Mouse (Mus musculus) midbrain, embryonic 11.5 days (tissue): ENCODE results near the gene Atp6v0c. TPM values are rescaled to one million over a fixed set of nuclear protein-coding genes. Genes with fewer than 3 reads are reported as not detected.

Experiments used
- ATAC-seq: fragments of 200-750 bp; cut with Nextera tagmentation; 2 replicates; pipeline ENCODE4 v1.8.0; 2017; ENCODE audit warnings: moderate TSS enrichment, moderate library complexity; ENCODE audit not compliant: low FRiP score
- DNase-seq: peaks from one replicate; pipeline ENCODE4 v3.0.0; 2015; ENCODE audit warnings: low spot score; ENCODE audit errors: missing footprints
- H3K27ac ChIP-seq: fragments of 300-500 bp; sonication (generic); 2 replicates; pipeline ENCODE4 v1.5.1; 2014; ENCODE audit warnings: low read depth, low read length
- H3K27me3 ChIP-seq: fragments of 300-500 bp; sonication (generic); 2 replicates; pipeline ENCODE4 v1.6.1; 2014; ENCODE audit warnings: mild to moderate bottlenecking, low read length, moderate library complexity, mixed read lengths; ENCODE audit not compliant: control insufficient read depth, insufficient read depth
- H3K36me3 ChIP-seq: fragments of 300-500 bp; sonication (generic); 2 replicates; pipeline ENCODE4 v1.6.1; 2014; ENCODE audit warnings: mild to moderate bottlenecking, low read length, moderate library complexity, mixed read lengths; ENCODE audit not compliant: control insufficient read depth, insufficient read depth
- H3K4me1 ChIP-seq: fragments of 300-500 bp; sonication (generic); 2 replicates; pipeline ENCODE4 v1.6.1; 2014; ENCODE audit warnings: low read length; ENCODE audit not compliant: control insufficient read depth, insufficient read depth
- H3K4me2 ChIP-seq: fragments of 300-500 bp; sonication (generic); 2 replicates; pipeline ENCODE4 v1.6.1; 2014; ENCODE audit warnings: mild to moderate bottlenecking, moderate library complexity
- H3K4me3 ChIP-seq: fragments of 300-500 bp; sonication (generic); 2 replicates; pipeline ENCODE4 v1.5.1; 2014; ENCODE audit warnings: low read depth, low read length
- H3K9ac ChIP-seq: fragments of 300-500 bp; sonication (generic); 2 replicates; pipeline ENCODE4 v1.6.1; 2014; ENCODE audit warnings: low read length
- H3K9me3 ChIP-seq: fragments of 300-500 bp; sonication (generic); 2 replicates; pipeline ENCODE4 v1.6.1; 2016; ENCODE audit warnings: low read length; ENCODE audit not compliant: control insufficient read depth
- WGBS: fragments of 180-500 bp; shearing (Covaris S2); extraction: QIAGEN DNeasy Blood & Tissue Kit; methylation state at CpG from one replicate; pipeline ENCODE4 v1.1.7; 2014; 5-methylcytosine and 5-hydroxymethylcytosine counted together
- polyA plus RNA-seq: library from polyadenylated mRNA; unstranded; fragments of >200 nt; fragmentation: Nextera tagmentation; extraction: Ambion mirVana; gene quantifications from 2 replicates; pipeline ENCODE4 v1.2.1, GENCODE M21; 2014

Atp6v0c gene
- polyA plus RNA-seq, 1 experiment from 2014 or later = 465 TPM

DNA sequence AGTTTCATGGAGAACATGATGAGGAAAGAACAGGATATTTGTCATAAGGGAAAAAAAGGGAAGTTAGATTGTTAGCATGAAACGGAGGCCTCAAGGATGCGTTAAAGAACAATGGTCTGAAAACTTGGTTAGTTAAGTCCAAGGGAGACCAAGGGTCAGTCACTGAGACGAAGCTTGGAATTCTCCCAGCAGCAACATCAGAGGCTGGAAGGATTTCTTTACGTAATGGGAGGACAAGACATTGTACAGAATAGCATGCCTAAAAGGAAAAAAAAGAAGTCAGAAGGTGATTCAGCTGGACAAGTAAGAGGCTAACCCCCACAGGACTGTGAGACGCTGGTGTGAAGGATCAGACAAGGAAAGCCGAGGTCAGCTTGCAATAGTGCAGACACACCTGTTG is 2.4 kb downstream of the Atp6v0c start:
- Histone ChIP-seq H3K4me3 (no peak overlapping the region), H3K4me2 (no peak overlapping the region), H3K27me3 (no peaks in the 10 kb centered on the region), H3K36me3 (peaks cover 4% of the 10 kb centered on the region; the same call in 1 of the 2 replicates), H3K9me3 (no peaks in the 10 kb centered on the region), H3K4me1 (peaks cover 21% of the 10 kb centered on the region), H3K27ac (no peak overlapping the region), H3K9ac (no peak overlapping the region)
- WGBS = 90% methylated on average over 6 of the region's 6 CpGs
- DNase-seq (no peak), ATAC-seq (no peak)

DNA sequence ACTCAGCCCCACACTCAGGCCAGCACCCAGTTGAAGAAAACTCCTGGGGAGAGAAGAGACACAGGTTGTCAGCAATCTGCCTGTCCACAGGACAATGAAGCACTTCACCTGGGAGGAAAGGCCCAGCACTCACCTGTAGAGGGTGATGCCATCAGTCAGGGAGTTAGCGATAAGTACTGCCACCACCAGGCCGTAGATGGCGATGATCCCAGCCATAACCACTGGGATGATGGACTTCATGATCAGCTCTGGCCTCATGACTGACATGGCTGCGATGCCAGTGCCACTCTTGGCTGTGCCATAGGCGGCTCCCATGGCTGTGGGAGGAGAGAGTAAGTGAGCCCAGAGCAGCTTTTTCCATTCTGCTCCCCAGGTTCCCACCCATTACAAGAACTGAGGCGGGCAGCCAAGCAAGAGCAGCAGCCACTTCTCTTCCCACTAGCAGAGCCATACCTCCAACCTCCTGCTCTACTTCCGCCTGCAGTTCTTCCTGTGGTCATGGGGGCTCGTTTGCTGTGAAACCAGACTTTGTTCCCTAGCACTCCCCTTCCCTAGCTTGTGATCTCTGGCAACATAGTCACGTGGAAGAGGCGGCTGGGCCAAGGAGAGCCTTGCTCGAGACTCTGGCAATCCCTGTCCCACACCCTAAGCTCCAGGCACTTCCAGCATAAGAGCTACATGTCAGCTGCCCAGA is 4.8 kb downstream of the Atp6v0c start:
- Histone ChIP-seq H3K4me2 (no peak overlapping the region), H3K9me3 (no peaks in the 10 kb centered on the region), H3K9ac (no peak overlapping the region), H3K4me1 (peaks cover 17% of the 10 kb centered on the region), H3K27me3 (no peaks in the 10 kb centered on the region), H3K27ac (no peak overlapping the region), H3K4me3 (no peak overlapping the region), H3K36me3 (peaks cover 4% of the 10 kb centered on the region; the same call in 1 of the 2 replicates)
- ATAC-seq = no peak
- WGBS = 79% methylated on average over 10 of the region's 11 CpGs
- no peak for DNase-seq

DNA sequence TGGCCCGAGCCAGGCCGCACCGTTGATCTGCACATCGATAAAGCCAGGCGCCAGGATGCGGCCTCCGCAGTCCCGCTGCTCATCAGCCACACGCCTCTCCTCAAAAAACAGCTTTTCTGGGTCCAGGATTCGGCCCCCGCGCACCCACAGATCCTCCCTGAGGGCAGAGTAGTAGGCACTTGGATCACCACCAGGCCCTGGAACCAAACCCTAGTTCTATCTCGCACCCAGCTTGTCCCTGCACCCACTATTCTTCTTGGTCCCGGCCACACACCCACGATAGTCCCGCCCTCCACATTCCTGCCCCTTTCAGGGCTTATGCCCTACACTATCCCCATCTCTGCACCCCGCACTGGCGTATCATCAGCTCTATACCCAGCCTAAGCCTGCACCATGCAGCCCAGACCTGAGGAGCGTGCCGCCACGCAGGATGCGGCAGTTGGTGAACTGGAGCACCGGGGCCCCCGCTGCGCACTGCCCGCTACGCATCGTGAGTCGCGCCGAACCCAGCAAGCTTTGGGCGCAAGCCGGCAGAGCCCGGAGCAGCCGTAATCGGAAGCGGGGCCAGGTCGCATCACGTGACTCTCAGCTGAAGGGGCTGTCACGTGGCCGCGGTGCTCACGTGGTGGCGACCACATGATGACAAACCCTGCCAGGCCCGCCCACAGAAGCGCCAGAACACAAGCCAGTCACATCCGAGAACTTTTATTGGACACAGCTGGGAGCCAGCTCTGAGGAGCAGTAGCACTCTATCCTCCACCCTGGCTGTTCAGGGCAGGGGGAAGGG is 6.1 kb downstream of the Atp6v0c start, which contains the start of gene Amdhd2:
Amdhd2 (minus strand) TSS at position 591 of the 787 bp plus-strand sequence.
- H3K9ac ChIP-seq = peak within 1 kb of the TSS; percentile 85
- ATAC-seq = peak; percentile 93
- WGBS = 1% methylated on average over 47 of the region's 47 CpGs

DNA sequence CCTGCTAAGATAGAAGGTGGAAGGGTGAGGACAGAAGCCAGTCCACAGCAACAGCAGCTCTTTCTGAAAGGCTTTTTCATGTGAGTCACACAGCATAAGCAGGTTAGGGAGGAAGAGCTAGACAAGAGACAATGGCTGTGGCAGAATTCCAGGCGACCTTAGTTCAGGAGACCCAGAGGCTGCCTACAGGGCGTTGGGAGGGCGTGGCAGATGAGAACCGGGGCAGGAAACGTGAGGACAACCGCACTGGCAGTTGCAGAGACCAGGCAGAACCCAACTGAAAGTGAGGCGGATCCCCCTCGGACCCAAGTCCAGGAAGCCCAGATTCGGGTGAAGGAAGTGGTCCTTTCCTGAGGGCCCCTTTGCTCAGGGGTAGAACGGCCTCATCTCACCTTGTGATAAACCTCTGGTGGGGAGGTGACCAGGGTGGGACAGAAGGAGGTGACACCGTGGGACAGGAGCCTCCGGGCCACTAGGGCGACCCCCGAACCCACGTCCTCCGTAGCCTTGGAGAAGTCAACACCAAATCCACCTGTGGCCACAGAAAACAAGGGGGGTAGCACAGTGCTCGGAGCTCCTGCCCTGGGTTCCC is 6.8 kb downstream of the Atp6v0c start:
- H3K4me2 ChIP-seq = peak overlapping the region; percentile 97
- no peak overlapping the region; the same call in 1 of the 2 replicates for H3K27ac ChIP-seq
- H3K9ac ChIP-seq = peak overlapping the region; percentile 85
- no peak for DNase-seq
- WGBS = 36% methylated on average over 17 of the region's 17 CpGs
- H3K9me3 ChIP-seq = no peaks in the 10 kb centered on the region
- H3K4me1 ChIP-seq = peaks cover 10% of the 10 kb centered on the region
- H3K36me3 ChIP-seq = peaks cover 4% of the 10 kb centered on the region; the same call in 1 of the 2 replicates
- no peaks in the 10 kb centered on the region for H3K27me3 ChIP-seq
- peak overlapping the region; percentile 79 for H3K4me3 ChIP-seq
- ATAC-seq = 0 out of 2 replicates have a peak, but pooled peaks have one; percentile 25

More for the DNA sequence above, 6.1 kb downstream of the Atp6v0c start, which contains the start of gene Amdhd2:
- Histone ChIP-seq H3K4me2 (peak within 1 kb of the TSS; percentile 97), H3K27ac (peak within 1 kb of the TSS; percentile 68; the same call in 1 of the 2 replicates), H3K36me3 (peaks cover 4% of the 10 kb centered on the region; the same call in 1 of the 2 replicates), H3K9me3 (no peaks in the 10 kb centered on the region), H3K4me1 (peaks cover 17% of the 10 kb centered on the region), H3K4me3 (peak within 1 kb of the TSS; percentile 79), H3K27me3 (no peaks in the 10 kb centered on the region)
- DNase-seq = peak; percentile 99

DNA sequence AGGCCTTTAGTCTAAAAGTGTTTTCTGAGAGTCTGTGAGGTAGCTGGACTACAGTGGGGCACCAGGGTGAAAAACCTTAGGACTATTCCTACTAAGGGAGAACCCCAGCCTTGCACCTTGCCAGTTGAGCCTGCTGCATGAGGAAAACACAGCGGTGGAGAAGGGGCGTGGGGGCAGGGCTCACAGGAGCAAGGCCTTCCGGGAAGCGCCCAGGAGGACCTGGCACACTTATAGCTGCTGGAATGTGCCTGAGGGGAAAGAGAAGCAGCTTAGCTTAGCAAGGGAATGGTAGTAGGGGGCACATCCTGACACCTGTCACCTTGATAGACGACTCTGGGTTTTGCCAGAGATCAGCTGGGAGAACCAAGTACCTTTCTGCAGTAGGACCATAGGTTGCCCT is 8.0 kb downstream of the Atp6v0c start:
- no peak for DNase-seq
- Histone ChIP-seq H3K4me1 (peaks cover 8% of the 10 kb centered on the region), H3K9ac (no peak overlapping the region), H3K27ac (no peak overlapping the region), H3K4me3 (no peak overlapping the region), H3K27me3 (no peaks in the 10 kb centered on the region), H3K9me3 (no peaks in the 10 kb centered on the region), H3K36me3 (no peaks in the 10 kb centered on the region), H3K4me2 (no peak overlapping the region)
- WGBS = 83% methylated on average over 5 of the region's 5 CpGs
- ATAC-seq = no peak

DNA sequence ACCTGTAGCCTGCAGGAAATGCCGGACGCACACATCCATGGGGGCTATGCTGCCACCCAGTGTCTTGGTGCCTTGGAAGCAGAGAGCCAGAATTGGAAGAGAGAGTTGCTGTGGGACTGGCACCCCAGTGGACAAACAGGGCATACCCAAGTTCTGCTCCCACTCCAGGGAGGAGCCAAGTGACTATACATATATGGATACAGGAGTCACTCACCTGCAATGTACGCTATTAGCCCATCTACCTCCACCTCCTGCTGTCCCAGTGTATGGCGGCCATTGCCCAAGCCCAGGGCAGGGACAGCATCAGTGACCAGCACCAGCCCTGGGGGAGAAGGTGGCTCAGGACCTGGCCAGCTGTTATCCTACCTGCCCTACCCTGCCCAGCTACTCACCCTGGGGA is 12.0 kb downstream of the Atp6v0c start:
- H3K36me3 ChIP-seq = no peaks in the 10 kb centered on the region
- ATAC-seq = no peak
- H3K4me3 ChIP-seq = no peak overlapping the region
- no peak overlapping the region for H3K27ac ChIP-seq
- H3K4me1 ChIP-seq = peaks cover 1% of the 10 kb centered on the region
- no peak overlapping the region for H3K4me2 ChIP-seq
- H3K27me3 ChIP-seq = no peaks in the 10 kb centered on the region
- H3K9me3 ChIP-seq = no peaks in the 10 kb centered on the region
- WGBS = 96% methylated on average over 4 of the region's 4 CpGs
- H3K9ac ChIP-seq = no peak overlapping the region
- DNase-seq = no peak

DNA sequence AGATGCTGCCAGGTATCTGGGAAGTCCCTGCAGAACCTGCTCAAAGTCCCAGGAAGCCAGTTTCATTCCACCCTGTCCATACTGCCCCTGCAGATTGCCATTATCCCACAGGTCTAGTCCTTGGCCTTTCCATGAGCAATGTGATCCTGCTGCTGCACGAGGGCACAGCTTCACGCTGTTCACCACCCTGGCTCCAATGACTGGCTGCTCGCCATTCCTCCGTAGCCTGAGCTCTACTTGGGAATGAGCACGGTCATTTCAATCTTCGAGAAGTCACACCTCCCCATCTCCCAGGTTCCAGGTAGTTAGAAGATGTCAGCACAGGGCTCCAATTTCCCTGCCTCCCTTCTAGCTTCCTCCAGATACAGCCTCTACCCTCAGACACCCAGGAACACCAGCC is 12.4 kb downstream of the Atp6v0c start:
- H3K27ac ChIP-seq = no peak overlapping the region
- WGBS = 93% methylated on average over 6 of the region's 6 CpGs
- H3K27me3 ChIP-seq = no peaks in the 10 kb centered on the region
- no peak overlapping the region for H3K4me2 ChIP-seq
- no peaks in the 10 kb centered on the region for H3K9me3 ChIP-seq
- no peak overlapping the region for H3K4me3 ChIP-seq
- no peak for ATAC-seq
- H3K4me1 ChIP-seq = no peaks in the 10 kb centered on the region
- no peak overlapping the region for H3K9ac ChIP-seq
- DNase-seq = no peak
- H3K36me3 ChIP-seq = no peaks in the 10 kb centered on the region

DNA sequence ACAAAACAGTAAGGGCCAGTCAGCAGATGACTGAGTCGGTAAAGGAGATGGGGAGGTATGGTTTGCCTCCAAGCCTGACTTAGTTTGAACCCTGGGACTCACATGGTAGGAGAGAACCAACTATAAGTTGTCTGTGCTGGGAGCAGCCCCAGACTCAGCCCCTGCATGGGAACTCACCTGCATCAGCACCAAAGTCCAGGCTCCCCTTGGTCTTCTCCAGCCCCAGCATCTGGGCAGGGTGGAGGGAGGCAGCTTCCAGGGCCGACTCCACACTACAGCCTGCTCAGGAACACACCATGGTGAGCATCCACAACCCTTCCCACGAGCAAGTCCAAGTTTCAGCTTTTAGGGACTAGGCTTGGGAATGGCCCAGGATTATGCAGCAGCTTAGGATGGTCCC is 13.1 kb downstream of the Atp6v0c start:
- ATAC-seq (no peak), DNase-seq (no peak)
- H3K36me3 ChIP-seq = no peaks in the 10 kb centered on the region
- no peak overlapping the region for H3K4me3 ChIP-seq
- 71% methylated on average over 3 of the region's 3 CpGs for WGBS
- no peak overlapping the region for H3K9ac ChIP-seq
- H3K27ac ChIP-seq = no peak overlapping the region
- H3K9me3 ChIP-seq = no peaks in the 10 kb centered on the region
- no peak overlapping the region for H3K4me2 ChIP-seq
- H3K4me1 ChIP-seq = peaks cover 3% of the 10 kb centered on the region; the same call in 1 of the 2 replicates
- no peaks in the 10 kb centered on the region for H3K27me3 ChIP-seq
